7 mouse cellular contexts compared by ENCODE assay signal in the genomic region with DNA sequence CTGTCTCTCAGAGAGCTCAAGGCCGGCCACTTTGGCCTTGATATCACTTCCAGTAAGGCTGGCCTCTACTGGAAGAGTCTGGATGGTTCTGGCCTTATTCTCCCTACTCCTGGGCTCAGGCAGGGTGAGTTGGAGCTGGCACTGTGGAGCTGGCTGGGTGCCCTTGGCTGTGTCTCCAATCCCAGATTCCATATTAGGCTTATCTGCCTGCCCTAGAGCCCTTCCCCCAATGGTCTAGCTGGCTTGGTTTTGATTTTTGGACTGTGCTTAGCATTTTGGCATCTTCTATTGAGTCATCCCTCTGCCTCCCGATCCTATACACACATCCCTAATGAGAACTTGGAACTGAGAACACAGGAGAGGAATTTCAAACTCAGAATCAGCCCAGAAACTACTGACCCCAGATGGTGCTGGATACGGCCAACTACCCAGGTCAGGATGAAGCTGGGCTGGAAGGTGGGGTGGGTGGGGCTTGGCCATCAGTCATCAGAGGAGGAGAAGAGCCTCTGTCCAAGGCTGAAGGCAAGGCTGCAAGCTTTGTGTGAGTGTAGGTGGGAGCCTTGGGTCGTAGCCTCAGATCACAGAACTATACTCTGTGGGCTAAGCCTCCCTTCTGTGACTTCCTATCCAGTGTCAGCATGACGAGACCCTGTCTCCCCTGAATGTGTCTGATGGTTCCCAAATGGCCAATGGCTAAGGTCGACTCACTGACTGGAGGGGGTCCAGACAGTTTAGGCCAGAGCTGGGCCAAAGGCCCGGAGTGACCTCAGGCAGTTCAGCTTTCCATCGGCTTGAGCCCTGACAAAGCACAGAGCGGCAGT.
DNase-seq lines count a peak whose midpoint lies in the region.

No protein-coding gene starts in this region.

- peak; percentile 15 for DNase-seq in right cerebral cortex, adult 18-20 months
- no peak for DNase-seq in right cerebral cortex, postnatal 36 days (ENCODE audit: low spot score in 2 of 2)
- DNase-seq in cerebellum, postnatal 10 days: peak; percentile 98 to 99
- peak; percentile 93 to 95 for DNase-seq in heart, postnatal 10 days
- DNase-seq in lung, adult 18-20 months: peak; percentile 56 to 66
- DNase-seq in testis, postnatal 10 days (ENCODE audit: low spot score): peak; percentile 88
- no peak for DNase-seq in T-cell, adult 2 months (ENCODE audit: low spot score)

- intact Hi-C loops in heart, postnatal 10 days (cut with DNase I): loop anchor here (2.0 kb wide), 1 partner anchor 41 kb away; no protein-coding TSS in a partner anchor

Comparison
In these comparisons a context has a peak if more than half of its experiments do, and no peak if none do; other contexts are left out.
1. DNase-seq: peak in right cerebral cortex, adult 18-20 months (single experiment), cerebellum, postnatal 10 days (2 of 2), heart, postnatal 10 days (2 of 2), lung, adult 18-20 months (2 of 2) and testis, postnatal 10 days (single experiment); none in right cerebral cortex, postnatal 36 days (0 of 2) and T-cell, adult 2 months (single experiment).